Mouse (Mus musculus): ENCODE data around the gene Foxp2. TPM values are rescaled to one million over a fixed set of nuclear protein-coding genes. Genes with fewer than 3 reads are reported as not detected.

Gene Foxp2
- 10 to 100 TPM in 1 of 2 experiments, 1 to 10 TPM in 1; 9.9 to 15.2 TPM for total RNA-seq (2021)
- long read RNA-seq, experiment 1 = 0 reads
- long read RNA-seq, experiment 2, partial matches to known transcripts = 4 of 7 reads
- long read RNA-seq, experiment 2, other reads (novel, unspliced or antisense) = 2 of 7 reads

DNA sequence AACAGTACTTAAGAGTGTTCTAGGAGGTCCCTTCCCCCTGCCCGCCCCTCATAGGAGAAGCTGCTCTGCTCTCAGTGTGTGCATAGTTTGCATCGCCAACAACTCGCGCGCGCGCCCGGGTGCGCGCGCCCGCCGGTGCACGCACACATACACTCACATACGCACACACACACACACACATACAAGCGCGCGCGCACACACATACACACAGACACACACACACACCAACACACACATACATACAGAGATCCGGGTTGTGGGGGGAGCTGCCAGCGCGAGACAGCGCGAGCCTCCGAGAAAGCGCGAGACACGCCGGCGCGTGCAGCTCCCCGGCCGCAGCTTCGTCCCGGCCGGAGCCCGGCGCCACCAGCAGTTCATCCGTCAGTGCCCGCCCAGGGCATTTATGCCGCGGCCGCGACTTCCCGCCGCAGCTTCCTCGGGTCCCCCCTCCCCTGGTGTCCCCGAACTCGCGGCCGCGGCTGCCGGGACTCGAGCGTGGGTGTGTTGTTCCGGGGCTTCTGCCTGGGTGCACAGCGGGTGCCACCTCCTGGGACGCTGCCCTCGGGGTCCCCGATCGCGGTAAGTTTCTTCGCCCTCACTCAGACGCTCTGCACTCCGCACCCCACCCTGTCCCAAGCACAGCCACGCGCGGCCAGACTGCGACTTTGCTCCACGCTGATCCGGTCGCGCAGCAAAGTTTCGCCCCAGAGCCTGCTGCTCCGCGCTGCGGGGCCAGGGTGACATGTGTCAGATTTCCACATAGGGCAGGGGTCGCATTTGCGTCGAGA is at the start of gene Foxp2:
TSS of gene Foxp2 (plus strand) at position 167 of the 788 bp plus-strand sequence.
- DNase-seq (ENCODE audit: low spot score in 2 of 2) = peak; percentile 21 to 25

DNA sequence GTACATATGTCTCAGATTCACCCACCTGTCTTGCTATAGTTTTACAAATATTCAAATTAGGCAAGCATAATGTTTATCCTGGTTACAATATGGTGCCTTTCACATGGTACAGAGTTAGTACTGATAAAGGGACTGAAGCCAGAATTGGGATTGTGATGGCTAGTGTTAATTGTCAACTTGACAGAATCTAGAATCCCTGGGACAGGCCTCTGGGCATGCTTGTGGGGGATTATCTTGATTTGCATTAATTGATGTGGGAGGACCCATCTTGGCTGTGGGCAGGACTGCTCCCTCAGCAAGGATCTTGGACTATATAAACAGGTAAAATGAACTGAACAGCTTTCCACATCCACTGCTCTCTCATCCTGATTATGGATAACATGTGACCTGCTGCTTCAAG is 15.9 kb upstream of the Foxp2 start:
- DNase-seq (ENCODE audit: low spot score in 2 of 2) = no peak

DNA sequence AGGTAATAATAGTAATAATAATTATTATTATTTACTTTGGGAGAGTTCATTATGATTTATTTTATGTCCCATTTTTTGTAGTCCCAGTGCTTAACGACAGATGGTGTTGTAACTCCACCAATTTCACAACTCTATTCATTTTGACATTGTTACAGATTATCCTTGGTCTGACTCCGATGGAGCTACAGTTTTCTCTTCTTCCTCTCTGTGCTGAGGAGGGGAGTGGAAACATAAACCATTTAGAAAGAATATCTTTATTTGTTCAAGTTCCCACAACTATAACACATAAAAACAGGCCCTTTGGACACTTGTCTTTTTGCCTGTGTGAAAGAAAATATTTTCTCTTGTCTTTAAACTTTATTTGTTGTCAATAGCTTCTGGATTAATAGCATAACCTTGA is 4.1 kb upstream of the Foxp2 start:
- no peak for DNase-seq (ENCODE audit: low spot score in 2 of 2)

DNA sequence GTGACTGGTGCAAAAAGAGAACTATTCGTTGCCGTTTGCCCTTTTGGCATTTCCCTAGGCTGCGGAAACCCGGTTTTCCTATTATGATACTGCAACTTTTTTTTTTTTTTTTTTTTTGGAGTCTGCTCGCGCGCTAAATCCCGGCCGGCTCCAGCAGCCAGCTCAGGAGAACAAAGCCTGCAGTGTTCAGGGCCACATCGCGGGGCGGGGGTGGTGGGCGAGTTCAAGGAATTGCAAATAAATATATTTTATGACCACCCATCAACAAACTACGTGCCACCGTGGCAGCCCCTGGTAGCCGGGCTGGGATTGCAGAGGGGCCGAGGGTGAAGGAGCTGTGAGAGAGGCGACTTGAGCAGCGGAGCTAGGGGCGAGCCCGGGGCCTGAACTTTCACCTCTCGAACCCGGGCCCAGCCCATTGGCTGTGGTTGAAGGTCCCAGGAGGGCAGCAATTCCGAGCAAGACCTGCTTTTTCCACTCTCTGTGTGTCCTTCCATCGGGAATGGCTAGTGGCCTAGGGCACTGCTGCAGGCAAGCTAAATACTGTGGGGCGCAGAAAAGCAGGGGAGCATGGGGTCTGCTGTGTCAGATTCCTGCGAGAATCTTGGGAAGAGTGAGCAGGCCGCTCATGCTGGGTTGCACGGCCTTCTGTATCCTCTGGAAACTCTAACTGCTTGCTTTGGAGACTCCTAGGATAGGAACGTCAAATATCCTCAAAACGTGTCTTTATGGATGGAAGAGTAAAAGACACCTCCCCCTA is 2.9 kb upstream of the Foxp2 start:
- DNase-seq (ENCODE audit: low spot score in 2 of 2) = peak in 1 of 2 experiments; percentile 3

DNA sequence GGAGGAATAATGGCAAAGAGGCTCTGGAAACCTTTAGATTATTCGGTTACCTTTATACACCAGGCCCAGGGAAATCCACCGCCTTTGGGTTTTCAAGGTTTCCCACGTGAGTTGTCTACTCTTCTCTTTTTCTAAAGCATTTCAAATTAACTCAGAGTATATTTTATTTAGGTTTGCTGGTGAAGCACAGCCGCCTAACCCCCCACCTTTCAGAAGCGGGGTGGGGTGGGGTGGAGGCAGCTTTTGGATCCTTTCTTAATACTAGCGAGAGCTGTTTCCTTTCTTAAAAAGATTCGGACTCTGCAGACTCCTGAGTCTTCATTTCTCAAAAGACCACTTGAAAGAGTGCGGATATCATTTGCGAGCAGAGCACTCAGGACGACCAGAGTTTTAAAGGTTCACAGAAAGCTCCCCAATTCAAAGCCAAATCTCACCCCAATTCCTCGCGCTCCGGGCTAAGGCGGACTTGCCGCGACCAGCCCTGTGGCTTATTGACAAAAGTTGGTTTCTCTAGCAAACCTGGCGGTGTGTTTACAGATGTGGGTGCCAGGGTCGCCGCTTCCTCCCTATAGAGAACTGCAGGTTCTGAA is 2.0 kb upstream of the Foxp2 start:
- DNase-seq (ENCODE audit: low spot score in 2 of 2) = no peak

DNA sequence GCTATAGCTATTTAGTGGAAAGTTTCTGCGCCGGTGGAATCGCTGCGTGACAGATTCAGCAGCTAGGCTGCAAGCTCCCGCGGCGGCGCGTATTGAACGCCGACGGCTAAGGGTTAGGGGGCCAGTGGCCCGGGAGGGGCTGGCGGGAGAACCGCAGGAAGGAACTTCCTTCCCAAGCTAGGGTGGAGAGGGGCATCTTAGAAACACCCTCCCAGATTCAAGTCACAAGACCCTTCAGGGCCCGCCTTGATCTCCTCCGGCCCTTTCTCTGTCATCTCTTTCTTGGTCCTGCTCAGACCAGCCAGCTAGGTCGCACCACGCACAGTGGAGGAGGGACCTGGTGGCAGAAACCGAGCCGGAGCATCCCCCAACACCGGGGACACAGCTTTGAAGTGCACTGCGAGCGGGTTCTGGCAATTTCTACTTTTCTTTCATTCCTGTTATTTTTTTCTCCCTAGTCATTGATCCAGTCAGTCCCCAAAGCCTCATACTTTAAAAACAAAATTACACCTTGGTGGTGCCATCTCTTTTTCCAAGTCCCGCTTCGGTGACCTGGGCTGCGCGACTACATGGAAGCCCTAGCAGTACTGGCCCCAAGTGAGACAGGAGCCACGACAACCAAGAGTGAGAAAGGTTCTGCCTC is 1.1 kb upstream of the Foxp2 start:
- peak in 1 of 2 experiments; percentile 2 for DNase-seq (ENCODE audit: low spot score in 2 of 2)

DNA sequence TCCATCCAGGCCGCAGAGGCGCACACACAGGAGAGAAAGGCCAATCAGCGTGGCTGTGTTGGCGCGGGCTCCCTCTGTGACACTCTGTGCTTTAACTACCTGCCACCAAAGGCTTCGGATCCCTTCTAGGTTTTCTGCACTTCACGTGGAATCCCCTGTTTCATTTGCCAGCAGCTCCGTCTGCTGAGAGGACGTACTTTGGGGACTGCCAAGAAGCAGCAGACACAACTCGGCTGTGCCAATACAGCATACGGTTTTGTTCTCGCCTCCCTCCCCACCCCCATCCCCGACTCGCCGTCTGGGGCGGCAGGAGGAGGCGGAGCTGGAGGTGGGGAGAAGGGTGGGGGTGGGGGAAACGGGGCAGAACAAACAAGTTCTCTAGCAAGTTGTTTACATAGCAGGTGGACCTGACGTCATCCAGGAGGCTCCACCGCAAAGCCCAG is 549 bp upstream of the Foxp2 start:
- peak; percentile 32 to 56 for DNase-seq (ENCODE audit: low spot score in 2 of 2)

DNA sequence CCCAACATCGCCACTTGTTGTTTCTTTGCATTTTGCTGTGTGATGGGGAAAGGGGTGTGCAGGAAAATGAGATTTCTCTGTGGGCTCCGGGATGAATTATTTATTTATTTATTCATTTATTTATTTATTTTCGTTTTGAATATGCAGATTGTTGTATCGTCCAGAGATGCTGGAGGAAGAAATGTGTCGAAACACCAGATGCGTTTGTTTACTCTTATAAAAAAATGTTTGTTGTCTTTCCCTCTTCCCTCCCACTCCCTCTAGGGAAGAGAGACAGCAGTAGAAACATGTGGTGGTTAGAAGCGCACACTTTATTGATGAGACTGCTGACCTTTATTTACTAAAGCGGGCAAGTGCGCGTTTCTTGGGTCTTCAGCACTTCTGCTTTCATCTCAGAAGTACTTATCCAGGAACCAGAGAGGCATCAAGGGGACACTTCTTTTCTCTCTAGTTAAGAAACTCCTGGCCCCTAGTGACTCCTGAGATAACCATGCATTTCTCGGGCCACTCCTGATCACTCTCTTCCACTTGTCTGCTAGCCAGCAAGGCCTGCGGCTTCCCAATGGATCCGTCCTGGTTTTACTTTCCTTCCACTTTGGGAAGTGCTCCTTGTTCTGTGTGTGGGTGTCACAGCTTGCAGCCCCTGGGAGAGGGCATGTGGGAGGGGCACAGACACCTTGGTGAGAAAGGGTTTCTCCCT is 972 bp downstream of the Foxp2 start:
- DNase-seq (ENCODE audit: low spot score in 2 of 2) = no peak

DNA sequence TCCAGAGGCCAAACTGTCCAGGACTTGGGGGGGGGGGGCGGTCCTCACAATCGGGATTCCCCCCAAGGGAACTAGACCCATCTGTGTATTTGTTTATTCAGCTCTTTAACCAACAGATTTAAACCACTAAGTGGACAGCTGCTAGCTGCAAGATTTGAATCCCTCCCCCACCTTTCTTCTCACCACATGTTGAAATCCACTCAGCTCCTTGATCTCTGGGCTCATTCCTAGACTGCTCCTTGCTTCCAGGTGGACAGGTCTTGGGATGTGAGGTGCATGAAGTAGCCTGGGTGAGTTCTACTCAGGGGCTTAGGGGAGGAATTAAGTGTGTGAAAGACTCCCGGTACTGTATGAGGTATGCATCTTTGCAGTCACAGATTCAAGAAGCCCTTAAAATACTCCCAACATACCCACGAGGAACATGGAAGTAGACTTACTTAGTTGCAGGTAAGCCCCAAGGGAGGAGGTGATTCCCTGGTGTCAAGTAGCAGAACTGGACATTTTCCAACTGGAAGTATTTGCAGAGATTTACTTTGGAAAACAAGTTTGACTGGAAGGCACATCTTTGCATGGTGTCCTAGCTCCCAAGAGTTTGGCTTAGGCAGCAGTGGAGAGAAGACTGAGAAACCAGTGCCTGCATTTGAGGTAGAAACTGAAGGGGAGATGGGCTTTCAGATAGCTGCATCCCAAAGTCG is 2.3 kb downstream of the Foxp2 start:
- no peak for DNase-seq (ENCODE audit: low spot score in 2 of 2)

DNA sequence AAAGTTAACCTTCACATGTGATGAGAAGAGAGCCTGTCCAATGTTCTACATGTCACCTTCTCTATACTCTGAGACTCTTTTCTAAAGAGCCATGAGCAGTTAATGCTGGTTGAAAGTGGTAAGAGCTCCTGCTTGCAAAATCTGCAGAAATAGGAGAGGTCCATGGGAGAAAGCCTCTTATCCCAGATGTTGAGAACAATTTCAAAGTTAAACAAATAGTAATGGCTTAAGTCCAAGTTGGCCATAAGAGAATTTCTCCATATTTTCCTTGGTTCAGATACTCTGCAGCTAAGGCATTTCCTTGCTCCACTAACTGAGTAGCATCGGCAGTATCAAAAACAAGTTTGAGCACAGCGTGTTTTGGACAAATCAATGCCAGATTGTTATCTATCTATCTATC is 13.9 kb downstream of the Foxp2 start:
- DNase-seq (ENCODE audit: low spot score in 2 of 2) = no peak

DNA sequence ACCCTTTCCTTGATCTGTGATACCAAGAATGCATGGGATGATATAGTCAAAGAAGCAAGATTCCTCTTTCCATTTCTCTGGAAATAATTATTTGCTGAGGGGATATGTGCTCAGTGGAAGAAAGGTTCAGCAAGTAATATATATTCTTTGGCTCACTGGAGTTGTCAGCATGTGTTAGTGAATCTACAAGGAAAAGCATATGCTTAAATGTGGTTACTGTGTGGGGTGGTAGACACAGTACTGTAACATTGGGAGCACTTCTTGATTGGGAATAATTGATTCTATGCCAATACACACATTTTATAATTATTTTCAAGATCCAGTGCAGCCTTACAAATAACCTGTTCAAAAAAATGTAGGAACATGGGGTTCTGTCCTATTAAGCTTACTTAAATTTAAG is 21.6 kb downstream of the Foxp2 start:
- no peak for DNase-seq (ENCODE audit: low spot score in 2 of 2)

DNA sequence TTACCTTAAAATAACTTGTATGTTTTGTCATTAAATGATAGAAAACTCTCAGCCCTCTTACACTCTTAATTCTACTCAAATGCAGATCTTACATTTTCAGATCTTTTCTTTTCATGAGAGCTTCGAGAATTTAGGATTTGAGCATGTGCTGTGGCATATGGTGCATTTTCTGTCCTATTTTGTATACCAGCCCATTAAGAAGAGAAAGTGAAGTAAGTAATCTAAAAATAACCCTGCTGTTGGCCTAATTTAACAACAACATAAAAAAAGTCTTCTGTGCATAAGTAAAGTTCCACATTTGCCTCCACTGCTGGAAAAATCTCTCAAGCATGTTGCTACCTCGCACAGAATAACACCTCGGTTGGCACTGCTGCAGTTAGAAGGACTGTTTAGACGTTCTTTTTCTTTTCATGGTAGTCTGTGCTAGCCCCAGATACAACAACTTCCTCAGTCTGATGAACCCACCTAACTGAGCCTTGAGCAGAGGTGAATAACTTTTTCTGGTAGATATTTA is 23.9 kb downstream of the Foxp2 start:
- DNase-seq (ENCODE audit: low spot score in 2 of 2) = peak in 1 of 2 experiments; percentile 6

DNA sequence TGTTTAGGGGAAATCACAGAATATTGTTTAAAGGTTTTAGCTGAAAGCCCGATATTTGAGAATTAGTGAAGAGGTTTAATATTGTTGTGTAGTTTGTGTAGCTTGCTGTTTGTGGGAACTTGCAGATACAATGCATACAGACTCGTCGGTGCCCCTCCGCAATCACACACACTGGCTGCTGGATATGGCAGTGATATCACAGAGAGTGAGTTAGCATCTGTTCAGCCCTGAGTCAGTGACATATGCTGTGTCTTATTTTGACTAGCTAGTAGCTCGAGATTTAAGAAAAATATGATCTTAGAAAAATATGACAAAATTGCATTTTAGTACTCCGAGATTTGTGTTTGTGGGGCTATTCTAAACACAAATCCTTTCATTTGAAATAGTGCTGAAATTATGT is 49.9 kb downstream of the Foxp2 start:
- peak in 1 of 2 experiments; percentile 9 for DNase-seq (ENCODE audit: low spot score in 2 of 2)

DNA sequence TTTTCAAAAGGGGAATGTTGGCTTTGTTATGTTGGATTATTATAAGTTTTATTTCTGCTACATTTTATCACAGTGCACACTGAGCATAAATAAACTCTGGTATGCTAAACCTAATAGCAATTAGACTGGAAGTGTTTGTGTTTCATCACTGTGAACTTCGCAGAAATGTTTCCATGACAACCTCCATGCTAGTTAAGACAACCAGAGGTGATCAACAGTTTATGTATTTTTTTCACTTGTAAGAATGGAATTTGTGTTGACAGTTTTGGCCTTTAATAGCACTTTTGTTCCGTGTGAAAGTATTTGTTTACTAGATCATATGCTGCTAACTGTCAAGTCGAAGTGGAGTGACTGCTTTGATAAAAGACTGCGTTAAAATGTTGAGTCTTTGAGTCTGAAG is 51.6 kb downstream of the Foxp2 start:
- DNase-seq (ENCODE audit: low spot score in 2 of 2) = no peak

DNA sequence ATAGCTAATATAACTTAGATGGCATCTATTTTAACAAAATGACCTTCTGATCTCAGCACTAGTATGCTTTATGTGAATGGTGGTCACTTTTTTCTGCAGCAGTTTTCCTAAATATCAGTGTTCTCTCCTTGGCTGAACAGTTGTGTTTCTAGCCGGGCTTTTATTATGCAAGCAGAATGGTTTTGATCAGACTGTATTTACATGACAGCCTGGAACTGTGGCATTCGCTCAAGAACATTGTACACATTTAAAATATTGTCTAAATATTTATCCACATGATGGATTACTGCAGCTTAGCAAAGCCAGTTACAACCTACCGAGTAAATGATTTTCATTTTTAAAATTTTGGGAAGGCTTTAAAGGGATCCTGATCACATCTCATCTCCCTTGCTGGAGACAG is 75.9 kb downstream of the Foxp2 start:
- no peak for DNase-seq (ENCODE audit: low spot score in 2 of 2)

DNA sequence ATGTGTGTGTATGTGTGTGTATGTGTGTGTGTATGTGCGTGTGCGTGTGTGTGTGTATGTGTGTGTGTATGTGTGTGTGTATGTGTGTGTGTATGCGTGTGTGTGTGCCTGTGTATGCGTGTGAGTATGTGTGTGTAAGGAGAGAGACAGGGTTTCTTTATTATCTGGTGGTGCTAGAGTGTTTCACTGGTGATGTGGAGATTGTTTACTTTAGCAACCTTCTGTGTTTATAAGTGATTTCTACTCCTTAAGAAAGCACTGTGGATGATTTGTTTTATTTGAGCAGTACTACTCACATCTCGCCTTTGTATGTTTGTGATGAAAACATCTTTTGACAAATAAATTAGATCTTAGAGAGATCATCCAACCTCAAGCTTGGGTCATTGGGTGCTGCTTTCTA is 77.1 kb downstream of the Foxp2 start:
- no peak for DNase-seq (ENCODE audit: low spot score in 2 of 2)

DNA sequence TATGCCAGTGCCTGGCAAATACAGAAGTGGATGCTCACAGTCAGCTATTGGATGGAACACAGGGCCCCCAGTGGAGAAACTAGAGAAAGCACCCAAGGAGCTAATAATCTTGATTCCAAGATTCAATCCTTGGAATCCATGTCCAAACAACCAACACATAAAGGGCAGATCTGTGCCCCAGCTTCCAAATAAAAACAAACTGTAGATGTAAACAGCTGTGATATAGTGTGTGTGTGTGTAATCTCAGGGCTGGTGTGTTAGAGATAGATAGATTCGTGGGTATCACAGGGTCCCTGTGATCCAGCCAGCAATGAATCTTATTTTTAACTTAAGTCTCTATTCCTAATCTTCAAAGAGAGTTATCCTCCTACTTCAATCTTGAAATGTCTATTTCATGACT is 107.0 kb downstream of the Foxp2 start:
- no peak for DNase-seq (ENCODE audit: low spot score in 2 of 2)

DNA sequence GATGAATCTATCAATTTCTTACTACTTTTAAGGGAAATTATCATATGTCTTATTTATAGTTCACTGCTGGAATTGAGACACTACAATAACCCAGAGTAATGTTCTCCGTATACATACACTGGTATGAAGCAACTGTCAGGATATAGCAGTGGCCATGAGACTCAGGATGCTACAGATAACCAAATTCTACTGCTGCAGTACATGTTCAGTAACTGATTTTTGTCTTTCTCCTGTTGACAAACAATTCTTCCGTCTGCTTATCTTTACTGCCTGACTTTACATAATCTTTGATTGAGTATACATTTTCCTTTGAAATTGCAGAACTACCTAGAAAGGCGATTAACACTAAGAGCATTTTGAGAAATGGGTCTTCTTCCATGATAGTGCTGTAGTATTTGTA is 127.3 kb downstream of the Foxp2 start:
- no peak for DNase-seq (ENCODE audit: low spot score in 2 of 2)

DNA sequence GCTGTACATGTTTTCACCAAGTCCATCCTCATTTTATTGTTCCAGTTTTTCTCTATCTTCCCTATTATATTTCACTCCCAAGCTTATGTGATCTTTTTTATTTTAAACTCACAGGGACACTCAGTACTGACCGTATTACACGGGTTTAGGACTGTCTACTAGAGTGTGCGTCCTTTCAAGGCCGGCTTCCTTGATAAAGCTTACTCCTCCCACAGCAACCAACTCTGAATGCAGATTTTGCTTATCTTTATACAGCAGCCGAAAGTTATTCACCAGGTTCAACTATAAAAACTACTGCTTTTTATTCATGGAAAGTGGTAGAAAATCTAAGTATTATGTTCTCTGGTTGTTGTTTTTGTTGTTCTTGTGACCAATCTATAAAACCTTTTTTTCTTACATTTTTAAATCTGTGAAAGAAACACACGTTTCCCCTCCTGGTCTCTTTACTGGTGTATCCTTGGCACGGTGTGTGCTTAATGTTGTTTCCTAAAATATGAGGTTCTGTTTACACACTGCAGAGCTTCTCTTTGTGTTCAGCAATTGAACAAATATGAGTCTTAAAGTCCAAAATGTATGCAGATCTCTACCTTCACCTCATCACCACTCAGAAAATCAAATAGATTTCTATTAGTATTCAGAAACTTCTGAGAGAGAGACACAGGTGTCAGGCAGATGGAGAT is 128.4 kb downstream of the Foxp2 start:
- no peak for DNase-seq (ENCODE audit: low spot score in 2 of 2)

Data from left cerebral cortex, adult 18-20 months (tissue).